Mouse (Mus musculus): Measurements from ENCODE around the gene Rc3h1. TPM values are rescaled to one million over a fixed set of nuclear protein-coding genes. Genes with fewer than 3 reads are reported as not detected.

The Rc3h1 gene
- 15.0 TPM for polyA plus RNA-seq (2017; shearing (Covaris generic))

GRCm38 (mm10) chr1:160906057-160906557, at the start of gene Rc3h1:
Gene Rc3h1 (plus strand): TSS chr1:160906418.

GRCm38 (mm10) chr1:160978071-160978735, 72.0 kb downstream of the Rc3h1 start, which contains the start of gene Serpinc1:
Gene Serpinc1 (plus strand): TSS chr1:160978585.

Other genes with a start within 250 kb of the Rc3h1 start
- gene Rabgap1l, start 113.2 kb upstream of the Rc3h1 start, polyA plus RNA-seq (2017; shearing (Covaris generic)): 257 TPM
- 7.5 TPM for gene Serpinc1, start 72.2 kb downstream of the Rc3h1 start, polyA plus RNA-seq (2017; shearing (Covaris generic))
- gene Zbtb37, start 128.4 kb downstream of the Rc3h1 start, polyA plus RNA-seq (2017; shearing (Covaris generic)): 11.5 TPM
- gene Dars2, start 164.2 kb downstream of the Rc3h1 start, polyA plus RNA-seq (2017; shearing (Covaris generic)): 17.1 TPM
- 12.5 TPM for gene Cenpl, start 164.3 kb downstream of the Rc3h1 start, polyA plus RNA-seq (2017; shearing (Covaris generic))
- 32.3 TPM for gene Klhl20, start 225.1 kb downstream of the Rc3h1 start, polyA plus RNA-seq (2017; shearing (Covaris generic))
- gene Ankrd45, start 236.3 kb downstream of the Rc3h1 start, polyA plus RNA-seq (2017; shearing (Covaris generic)): not detected

All from CD4-positive, CD25-positive, alpha-beta regulatory T cell (primary cell).